Mouse (Mus musculus) adrenal gland, postnatal 25 days (tissue): ENCODE measurements around the gene Gm21885. TPM values are rescaled to one million over a fixed set of nuclear protein-coding genes. Genes with fewer than 3 reads are reported as not detected.
"Not testable (repeated sequence)": the region's sequence is repeated elsewhere in the genome, so short reads cannot be mapped to it uniquely, and the experiment has no call there.

ENCODE experiments used
- DNase-seq: peaks from one replicate; pipeline ENCODE4 v3.0.0; 2021; ENCODE audit warnings: mixed read lengths
- long read RNA-seq: library from polyadenylated mRNA; stranded (forward); transcript quantifications from one replicate; pipeline ENCODE4 v2.0.0, GENCODE M21; 2021
- total RNA-seq: library from RNA; stranded (reverse); gene quantifications from 2 replicates; pipeline ENCODE4 v1.2.3, GENCODE M21; 2021

The Gm21885 gene
- total RNA-seq = not detected in 2 replicates
- long read RNA-seq = 0 reads

GRCm38 (mm10) chr11:94281199-94282181 lies at the start of gene Gm21885:
Gene Gm21885, plus strand, starts transcription at chr11:94281873.
- DNase-seq = peak; percentile 38

DNA sequence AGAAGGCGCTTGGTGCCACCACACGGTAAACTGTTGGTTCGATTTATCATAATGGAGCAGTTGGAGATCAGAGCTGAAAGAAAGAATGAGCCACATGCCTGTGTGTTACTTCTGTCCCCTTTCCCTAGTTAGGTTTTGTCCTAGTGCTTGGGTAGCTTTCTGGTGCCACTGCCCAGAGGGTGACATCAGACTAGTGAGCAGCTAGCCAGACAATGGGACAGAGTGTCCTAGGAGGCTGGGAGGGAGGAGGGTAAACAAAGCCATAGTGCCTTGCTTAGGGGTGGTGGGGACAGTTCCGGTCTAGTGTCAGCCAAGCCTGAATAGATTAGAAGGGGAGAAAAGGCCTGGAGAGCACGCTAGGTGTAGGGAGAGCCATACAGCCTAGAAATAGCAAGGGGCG lies 48.3 kb upstream of the Gm21885 start:
- DNase-seq = no peak

- no peak for DNase-seq
These were observed 47.3 kb upstream of the Gm21885 start for GRCm38 (mm10) chr11:94234380-94234779.

DNA sequence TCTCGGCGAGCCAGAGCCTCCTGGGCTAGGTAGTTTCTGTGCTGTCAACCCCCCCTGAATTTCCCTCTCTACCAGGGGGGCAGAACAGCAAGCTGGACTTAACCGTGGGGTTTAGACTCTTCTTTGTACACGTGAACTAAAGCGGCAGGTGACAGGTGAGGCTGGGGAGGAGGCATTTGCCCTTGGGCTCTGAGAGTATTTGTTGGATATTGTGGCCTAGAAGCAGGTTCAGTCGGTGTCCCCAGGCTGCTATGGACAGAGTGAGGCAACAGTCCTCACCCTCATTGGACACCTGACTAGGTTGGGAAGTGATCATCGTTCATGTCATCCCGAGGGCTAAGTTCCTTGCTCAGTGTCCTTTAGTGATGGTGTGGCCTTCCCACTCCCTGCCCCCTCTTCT lies 46.8 kb upstream of the Gm21885 start:
- DNase-seq = no peak

GRCm38 (mm10) chr11:94236074-94236473 lies 45.6 kb upstream of the Gm21885 start:
- peak; percentile 53 for DNase-seq

GRCm38 (mm10) chr11:94238786-94239185 lies 42.9 kb upstream of the Gm21885 start:
- DNase-seq = no peak

DNA sequence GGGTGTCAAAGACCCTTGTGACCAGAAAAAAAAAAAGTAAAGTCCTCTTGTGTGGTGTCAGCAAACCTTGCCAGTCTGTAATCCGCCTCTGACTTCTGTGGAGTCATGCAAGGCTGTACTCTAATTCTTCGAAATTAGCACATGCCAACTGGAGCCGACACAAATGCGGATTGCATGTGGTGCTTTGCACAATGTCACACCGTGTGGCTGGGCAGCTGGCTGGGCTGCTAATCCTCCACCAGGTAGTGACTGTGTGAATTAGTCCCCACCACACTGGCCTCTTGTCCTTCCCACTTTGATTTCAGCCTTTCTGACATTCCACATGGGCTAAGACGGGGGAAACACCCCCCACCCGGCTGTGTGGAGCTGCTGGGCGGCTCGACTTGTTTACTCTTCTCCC lies 42.0 kb upstream of the Gm21885 start:
- no peak for DNase-seq

- DNase-seq = no peak
These were observed 38.8 kb upstream of the Gm21885 start for GRCm38 (mm10) chr11:94242760-94243421.

DNA sequence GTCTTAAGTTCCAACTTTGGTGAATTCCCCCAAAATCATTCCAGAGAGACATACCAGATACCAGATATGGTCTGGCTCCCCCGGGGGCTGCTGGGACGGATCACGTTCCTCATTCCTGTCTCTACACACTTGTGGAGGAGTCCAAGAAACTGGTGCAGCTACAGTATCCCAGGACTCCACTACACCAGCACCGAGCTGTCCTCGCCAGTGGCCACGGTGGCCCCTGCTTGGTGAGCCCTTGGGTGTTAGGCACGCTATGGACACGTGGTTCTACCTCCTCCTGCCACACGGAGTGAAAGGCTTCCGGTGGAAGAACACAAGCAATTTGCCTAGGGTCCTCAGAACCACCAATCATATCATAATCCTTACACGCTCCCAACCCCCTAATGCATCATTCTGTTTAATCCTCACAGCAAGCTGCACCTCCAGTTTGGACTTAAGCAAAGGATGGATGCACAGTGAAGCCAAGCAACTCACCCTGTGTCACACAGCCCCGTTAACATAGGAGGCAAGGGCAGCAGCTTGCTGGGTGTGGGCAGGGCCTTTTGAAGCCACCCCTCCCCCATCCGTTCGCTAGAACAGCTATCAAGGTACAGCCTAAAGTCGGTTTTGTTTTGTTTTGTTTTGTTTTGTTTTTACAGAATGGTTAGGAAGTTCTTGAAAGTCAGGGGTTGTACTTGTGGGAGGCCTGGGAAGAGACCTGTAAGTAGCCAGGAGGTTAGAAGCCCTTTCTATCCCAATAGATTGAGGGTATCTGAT lies 38.1 kb upstream of the Gm21885 start:
- DNase-seq = no peak

DNA sequence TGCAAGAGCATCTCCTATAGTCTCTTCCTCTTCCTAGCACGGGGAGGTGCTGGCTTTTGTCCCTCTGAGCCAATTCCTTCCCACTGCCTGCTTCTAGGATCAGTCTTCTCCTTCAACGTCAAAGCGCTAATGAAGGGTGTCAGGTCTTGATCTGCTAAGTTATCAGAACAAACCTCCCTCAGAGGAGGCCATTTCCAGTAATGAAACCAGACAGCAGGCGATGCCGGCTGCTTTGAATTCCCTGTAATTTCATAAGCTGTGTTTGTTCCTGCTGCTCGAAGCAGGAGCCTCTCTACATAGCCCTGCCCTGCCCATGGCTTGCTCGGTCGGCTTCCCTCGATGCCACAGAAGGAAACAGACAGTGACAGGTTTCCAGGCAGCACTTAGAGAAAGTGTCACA lies 37.3 kb upstream of the Gm21885 start:
- DNase-seq = no peak

DNA sequence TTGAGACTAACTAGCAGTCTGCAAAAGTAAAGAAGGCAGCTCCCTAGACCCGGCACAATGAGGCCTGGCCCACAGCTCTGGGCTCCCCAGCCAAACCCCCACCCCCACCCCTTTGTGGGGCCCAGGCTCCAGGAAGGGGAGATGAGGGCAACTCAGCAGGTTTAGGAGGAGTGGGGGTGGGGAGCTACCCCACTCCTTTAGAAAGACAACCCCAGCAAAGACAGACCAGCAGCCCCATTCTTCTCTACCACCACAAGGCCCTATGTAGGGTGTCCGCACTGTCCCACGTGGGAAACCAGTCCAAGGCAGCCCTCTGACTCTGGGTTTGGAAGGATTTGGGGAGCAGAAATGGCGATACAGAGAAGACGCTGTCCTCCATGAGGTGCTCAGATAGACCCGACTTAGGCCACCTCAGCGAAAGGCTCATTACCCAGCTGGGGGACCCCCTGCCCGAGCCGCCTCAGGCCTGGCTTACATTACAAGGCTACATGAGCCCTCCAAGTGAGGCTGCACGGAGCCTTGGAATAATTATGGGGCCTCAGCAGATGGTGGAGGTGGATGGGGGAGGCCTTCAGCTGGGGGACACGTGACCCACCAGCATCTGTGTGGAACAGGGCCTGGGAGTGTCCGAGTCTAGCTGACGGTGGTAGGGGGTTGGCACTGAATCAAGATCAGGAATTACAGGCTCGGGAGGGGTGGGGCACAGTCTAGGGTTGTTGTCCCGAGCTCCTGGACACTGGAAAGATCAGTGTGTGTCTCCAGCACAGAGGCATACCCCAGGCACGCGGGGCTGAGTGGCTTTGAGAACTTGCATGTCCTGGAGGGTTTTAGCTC lies 35.5 kb upstream of the Gm21885 start, which contains the start of gene Wfikkn2:
Wfikkn2 (minus strand) TSS at position 51 of the 834 bp plus-strand sequence.
- DNase-seq = no peak

- DNase-seq = no peak
These were observed 34.9 kb upstream of the Gm21885 start for GRCm38 (mm10) chr11:94246789-94247061.

DNA sequence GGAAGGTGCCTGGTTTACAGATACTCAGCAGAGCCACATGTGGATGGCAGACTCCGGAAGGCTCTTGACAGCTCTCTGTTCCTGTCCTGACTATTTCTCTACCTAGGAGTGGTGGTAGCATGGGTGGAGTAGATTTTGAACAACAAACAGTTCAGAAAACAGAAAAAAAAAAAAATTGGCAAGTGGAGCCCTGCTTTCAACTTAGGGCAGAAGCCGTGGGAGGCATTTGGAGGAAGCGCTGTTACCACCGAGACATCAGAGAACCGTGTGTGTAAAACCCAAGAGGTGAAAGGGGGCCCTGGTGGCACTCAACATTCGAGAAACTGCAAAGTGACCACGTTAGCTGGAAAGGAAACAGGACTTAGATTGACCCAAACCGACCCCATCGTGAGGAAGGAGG lies 28.5 kb upstream of the Gm21885 start:
- DNase-seq = no peak

DNA sequence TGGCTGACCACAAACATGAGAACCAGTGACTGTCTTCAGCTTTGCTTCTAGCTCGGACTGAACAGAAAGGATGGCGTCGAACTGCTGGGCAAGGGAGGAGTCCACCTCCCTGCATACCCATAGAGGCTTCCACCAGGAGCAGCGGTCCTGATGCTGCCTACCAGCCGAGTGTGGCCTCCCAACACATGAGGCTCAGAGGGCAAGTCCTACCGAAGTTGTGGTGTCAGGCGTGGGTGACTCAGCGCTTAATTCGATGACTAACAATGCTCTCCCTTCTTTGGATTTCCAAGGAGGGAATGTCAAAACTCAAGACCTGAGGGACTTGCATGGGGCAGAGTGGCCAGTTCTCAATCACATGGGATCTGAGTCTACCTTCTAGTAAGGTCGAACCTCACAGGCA lies 28.0 kb upstream of the Gm21885 start:
- DNase-seq = no peak

- no peak for DNase-seq
These were observed 25.9 kb upstream of the Gm21885 start for GRCm38 (mm10) chr11:94255733-94256132.

GRCm38 (mm10) chr11:94257987-94258386 lies 23.7 kb upstream of the Gm21885 start:
- no peak for DNase-seq

DNA sequence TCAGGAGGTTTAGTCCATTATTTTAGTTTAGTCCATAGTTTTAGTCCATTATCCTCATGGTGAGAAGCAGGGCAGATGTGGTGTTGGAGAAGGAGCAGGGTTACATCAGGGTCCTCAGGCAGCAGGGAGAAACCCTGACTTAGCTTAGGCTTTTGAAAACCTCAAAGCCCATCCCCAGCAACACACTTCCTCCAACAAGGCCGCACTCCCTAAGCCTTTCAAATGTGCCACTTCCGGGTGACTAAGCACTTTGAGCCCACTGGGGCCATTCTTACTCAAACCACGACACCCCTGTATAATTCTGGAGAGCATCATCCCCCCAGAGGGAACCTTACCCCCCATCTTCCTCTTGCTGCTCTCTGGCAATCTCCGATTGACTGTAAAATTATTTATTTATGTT lies 21.9 kb upstream of the Gm21885 start:
- DNase-seq = no peak

GRCm38 (mm10) chr11:94261585-94262370 lies 19.9 kb upstream of the Gm21885 start:
- no peak for DNase-seq

GRCm38 (mm10) chr11:94265134-94265785 lies 16.4 kb upstream of the Gm21885 start:
- DNase-seq = peak; percentile 65

GRCm38 (mm10) chr11:94266155-94266554 lies 15.5 kb upstream of the Gm21885 start:
- not testable (repeated sequence) for DNase-seq
